Mouse (Mus musculus) MEL (cell line): ENCODE results near the gene Ksr1.

Experiments
- MEF2A ChIP-seq: IDR thresholded peaks from 2 replicates; pipeline ENCODE4 v1.6.1; 2014; ENCODE audit warnings: low read depth, mild to moderate bottlenecking, inconsistent platforms, low read length, improper control_type of control experiment; ENCODE audit not compliant: poor library complexity, insufficient replicate concordance, severe bottlenecking; ENCODE audit errors: extremely low read depth
- MXI1 ChIP-seq: IDR thresholded peaks from 2 replicates; pipeline ENCODE4 v1.6.1; 2011; ENCODE audit warnings: mild to moderate bottlenecking, low read depth, low read length, improper control_type of control experiment
- UBTF ChIP-seq: IDR thresholded peaks from 2 replicates; pipeline ENCODE4 v1.6.1; 2012; ENCODE audit warnings: low read depth, mild to moderate bottlenecking, inconsistent platforms, low read length, improper control_type of control experiment, moderate library complexity, borderline replicate concordance; ENCODE audit not compliant: insufficient read depth
- ZMIZ1 ChIP-seq: IDR thresholded peaks from 2 replicates; pipeline ENCODE4 v1.6.1; 2012; ENCODE audit warnings: low read depth, mild to moderate bottlenecking, inconsistent platforms, low read length, improper control_type of control experiment, moderate library complexity

- TF ChIP-seq MXI1: no peak
- no peak for TF ChIP-seq UBTF
- no peak for TF ChIP-seq MEF2A
- TF ChIP-seq ZMIZ1: no peak
Observed at GRCm38 (mm10) chr11:78983539-78983938, 162.7 kb downstream of the Ksr1 start.
